Mouse (Mus musculus): ENCODE data around the gene Rab44.
"Not testable (repeated sequence)": the region's sequence is repeated elsewhere in the genome, so short reads cannot be mapped to it uniquely, and the experiment has no call there.

The Rab44 gene

DNA sequence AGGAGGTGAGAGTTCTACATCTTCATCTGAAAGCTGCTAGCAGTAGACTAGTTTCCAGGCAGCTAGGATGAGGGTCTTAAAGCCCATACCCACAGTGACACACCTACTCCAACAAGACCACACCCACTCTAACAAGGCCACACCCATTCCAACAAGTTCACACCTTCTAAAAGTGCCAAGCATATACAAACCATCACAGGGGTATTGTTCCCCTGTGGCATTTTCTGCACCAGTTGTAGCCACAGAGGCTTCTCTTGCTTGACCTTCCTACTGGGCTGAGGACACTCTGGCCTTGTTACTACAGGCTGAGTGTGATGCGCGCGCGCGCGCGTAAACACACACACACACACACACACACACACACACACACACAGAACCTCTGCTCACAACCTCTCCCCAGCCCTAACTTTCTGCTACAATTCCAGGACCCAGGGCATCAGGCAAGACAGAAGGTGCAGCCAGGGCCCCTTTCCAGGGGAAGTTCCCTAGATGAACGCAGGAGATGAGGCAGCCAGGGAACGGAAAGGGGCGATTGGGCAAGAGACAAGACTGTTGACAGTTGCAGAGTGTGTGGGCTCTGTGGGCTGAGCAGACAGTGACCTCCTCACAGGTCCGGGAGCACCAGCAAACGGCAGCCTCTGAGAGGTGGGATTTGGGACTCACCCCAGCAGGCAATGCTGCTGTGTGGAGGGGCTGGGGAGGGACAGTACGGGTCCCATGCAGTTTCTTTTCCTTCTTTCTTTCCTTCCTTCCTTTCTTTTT is at the start of gene Rab44:
Rab44 (plus strand) TSS at position 555 of the 762 bp plus-strand sequence.
- no peak for DNase-seq (ENCODE audit: low spot score in 2 of 2)

DNA sequence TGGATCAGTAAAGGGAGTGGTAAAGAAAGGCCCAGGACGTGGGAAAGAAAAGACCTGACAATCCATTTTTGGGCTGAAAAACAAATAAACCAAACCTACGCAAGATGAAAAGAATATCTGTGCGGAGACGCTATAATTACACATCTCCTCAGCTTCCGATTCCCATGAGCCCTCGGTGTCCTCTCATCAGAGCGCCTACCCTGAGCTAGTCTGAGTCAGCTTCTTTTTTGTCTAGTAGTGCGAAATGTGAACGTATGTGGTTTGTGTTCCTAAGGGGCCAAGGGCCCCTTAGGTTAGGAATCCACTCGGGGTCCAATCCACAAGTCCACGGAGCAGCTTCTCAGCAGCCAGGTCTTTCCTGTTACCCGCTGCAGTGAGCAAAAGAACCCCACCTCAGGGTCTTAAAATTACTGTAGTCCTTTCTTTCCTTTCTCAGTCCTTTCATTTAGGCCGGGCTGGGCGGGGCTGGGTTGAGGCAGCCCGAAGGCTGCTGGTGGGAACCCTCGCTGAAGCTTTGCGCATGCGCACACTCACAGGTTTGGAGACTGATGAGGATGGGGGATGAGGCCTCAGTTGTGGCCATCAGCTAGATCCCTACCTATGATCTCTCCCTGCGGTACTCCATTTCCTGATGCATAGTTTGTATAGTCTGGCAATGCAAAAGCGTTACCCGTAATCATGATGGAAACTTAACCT is 48.6 kb upstream of the Rab44 start:
- no peak for DNase-seq (ENCODE audit: low spot score in 2 of 2)

DNA sequence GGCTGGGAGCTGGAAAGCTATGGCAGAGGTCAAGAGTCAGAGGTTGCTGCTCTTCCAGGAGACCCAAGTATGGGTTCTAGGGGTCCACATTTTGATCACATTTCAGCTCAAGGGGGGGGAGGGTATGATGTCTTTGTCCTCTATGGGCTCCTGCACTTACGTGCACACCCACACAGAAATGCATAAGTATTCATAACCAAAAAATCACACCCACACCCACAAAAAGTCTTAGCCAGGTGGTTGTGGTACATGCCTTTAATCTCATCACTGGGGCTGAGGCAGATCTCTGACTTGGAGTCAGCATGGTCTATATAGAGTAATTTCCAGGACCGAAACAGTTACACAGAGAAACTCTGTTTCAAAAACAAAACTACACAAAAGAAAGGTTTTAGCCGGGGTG is 48.0 kb upstream of the Rab44 start:
- no peak for DNase-seq (ENCODE audit: low spot score in 2 of 2)

DNA sequence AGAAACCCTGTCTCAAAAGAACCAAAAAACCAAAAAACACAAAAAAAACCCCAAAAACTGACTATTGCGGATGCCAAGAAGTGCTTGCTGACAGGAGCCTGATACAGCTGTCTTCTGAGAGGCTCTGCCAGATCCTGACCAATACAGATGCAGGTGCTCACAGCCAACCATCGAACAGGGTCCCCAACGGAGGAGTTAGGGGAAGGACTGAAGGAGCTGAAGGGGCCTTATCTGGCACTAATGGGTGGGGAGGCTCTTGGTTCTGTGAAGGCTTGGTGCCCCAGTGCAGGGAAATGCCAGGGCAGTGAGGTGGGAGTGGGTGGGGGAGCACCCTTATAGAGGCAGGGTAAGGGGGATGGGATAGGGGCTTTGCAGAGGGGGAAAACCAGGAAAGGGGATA is 46.5 kb upstream of the Rab44 start:
- DNase-seq (ENCODE audit: low spot score in 2 of 2): not testable (repeated sequence)

DNA sequence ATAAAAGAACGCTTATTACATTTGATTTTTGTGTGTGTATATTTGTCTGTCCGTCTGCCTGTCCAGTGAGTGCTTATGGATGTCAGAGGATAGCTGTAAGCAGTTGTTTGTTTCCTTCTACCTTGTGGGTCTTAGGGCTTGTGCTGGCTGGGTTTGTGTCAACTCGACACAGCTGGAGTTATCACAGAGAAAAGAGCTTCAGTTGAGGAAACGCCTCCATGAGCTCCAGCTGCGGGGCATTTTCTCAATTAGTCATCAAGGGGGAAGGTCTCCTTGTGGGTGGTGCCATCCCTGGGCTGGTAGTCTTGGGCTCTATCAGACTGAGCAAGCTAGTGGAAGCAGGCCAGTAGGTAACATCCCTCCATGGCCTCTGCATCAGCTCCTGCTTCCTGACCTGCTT is 46.1 kb upstream of the Rab44 start:
- no peak for DNase-seq (ENCODE audit: low spot score in 2 of 2)

DNA sequence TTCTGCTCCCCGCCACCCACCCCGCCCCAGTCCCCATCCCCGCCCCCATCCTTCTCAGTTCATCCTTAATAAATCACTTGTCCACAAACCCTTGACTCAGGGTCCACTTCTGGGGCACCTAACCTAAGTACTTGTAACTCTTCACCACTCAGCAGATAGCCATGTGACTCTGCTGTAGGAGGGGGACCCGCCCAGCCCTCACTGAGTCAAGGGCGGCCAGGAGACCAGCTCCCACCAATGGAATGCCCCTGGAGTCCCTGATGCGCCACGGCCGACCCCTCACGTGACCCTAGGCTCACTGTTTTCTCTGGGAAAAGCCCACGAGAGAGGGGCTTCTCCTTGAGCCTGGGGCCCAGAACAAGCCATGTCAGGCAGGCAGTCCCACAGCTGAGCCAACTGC is 44.9 kb upstream of the Rab44 start:
- no peak for DNase-seq (ENCODE audit: low spot score in 2 of 2)

DNA sequence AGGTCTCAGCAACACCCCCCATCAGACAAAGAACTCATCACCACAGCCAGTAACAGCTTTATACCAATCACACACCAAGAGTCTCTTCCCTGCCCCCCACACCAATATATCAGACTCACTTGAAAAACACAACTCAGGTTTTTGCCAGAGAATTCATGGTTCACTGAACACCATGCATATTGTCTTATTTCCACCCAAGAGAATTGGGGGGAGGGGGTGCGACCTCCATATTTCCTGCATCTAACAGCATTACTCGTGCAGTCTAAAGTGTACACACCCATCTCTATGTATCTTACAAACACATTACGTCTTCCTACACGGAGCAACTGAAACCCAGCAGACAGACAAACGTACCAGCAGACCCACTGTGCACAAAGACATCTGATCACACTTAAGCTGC is 42.1 kb upstream of the Rab44 start:
- no peak for DNase-seq (ENCODE audit: low spot score in 2 of 2)

DNA sequence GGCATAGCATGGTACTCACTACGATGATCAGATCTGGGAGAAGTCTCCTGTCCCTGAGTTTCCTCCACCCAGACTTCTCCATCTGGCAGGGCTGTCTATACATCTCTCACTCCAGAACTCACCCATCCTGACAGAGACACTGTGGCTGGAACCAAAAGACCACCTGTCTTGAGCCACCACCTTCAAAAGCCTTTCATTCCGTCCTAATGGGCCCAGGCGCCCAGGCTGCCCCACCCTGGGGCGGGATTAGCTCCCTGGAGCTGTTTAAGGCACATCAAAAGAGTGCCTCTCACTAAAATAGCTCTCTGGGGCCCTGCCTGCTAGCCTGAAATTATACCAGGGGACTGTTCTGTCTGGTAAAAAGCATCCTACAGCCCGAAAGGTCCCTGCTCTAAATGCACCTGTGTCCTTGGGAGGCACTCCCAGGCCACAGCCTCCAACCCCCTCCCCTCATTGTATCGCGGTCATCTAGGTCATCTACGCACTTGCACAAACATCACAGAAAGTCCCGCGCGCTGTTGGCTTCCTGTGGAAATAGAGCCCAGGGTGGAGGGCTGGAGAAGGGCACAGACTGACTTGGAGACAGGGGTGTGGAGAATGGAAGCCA is 41.1 kb upstream of the Rab44 start:
- no peak for DNase-seq (ENCODE audit: low spot score in 2 of 2)

DNA sequence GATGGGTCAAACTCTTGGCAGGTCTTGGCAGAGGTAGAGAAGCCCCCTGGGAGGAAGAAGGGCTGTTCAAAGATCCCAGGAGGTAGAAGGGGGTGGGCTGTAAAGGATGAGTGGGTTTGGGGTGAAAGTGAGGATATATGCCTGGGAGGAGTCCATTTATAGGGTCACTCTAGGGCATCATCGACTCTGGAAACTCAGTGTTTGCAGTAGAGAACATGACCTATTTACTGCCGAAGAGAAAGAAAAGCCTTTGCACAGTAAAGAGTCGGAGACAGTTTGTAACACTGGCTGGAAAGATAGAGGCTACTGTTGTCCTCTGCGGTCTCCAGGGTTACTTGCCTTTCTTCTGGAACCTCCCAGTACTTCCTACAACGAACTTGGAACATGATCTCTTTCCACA is 40.6 kb upstream of the Rab44 start:
- DNase-seq (ENCODE audit: low spot score in 2 of 2): no peak

DNA sequence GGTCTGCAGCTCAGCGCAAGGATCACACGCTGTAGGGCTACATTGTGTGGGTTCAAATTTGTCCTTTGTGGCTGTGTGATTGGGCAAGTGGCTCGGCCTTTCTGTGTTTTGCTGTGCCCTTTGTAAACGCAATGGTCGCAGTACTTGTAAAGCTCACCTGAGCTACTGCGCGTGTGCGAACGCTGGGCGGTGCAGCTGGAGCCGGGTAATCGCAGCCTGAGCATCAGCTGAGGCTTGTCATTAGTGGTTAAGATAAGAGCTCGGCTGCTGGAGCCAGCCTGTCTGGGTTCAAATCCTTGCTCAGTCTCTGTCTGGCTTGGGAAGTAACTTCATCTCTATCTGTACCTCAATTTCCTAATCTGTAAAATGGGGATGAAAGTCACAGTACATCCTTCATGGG is 39.9 kb upstream of the Rab44 start:
- no peak for DNase-seq (ENCODE audit: low spot score in 2 of 2)

DNA sequence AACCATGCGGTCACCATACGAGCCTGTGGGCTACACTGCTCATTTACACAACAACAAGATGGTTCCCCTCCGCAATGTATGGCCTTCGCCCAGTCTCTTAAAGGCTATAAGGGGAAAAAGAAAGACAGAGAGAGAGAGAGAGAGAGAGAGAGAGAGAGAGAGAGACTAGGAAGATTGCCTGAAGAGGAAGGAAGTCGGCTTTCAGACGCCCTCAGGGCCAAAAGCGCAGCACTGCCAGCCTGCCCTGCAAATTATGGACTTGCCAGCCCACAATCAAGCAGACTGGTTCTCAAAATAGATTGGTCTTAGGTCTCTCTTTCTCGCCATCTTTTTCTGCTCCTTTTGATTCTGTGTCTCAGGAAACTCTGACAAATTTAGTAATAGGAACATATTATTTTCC is 37.7 kb upstream of the Rab44 start:
- no peak for DNase-seq (ENCODE audit: low spot score in 2 of 2)

DNA sequence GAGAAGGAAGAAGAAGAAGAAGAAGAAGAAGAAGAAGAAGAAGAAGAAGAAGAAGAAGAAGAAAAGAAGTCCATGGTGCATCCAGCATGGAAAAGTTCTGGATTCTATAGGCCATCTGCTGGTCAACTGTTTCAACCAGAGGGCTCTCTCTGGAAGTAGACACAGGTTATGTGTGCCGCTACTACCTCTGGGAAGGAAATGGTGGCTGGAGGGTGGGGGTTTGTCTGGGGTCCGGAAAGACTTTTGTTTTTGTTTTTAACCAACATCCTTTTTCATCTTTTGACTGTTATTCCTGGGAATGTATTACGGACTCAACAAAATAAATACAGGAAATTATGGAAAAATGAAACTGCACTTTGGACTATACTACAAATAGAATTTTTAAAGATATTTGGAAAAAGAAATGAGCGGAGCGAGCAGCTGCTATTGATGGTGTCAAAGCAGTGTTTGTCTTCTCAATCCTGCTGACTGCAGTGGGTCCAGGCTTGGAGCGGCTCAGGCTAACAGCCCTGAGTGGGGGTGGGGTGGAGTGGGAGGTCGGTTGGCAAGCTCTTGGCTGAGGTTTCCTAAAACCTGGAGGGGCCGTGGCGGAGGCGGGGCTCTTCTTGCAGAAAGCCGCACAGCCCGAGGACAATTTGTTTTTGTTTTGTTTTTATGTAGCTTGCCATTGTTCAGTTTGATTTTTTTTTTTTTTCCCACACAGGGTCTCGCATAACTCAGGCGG is 36.0 kb upstream of the Rab44 start:
- peak in 1 of 2 experiments; percentile 49 for DNase-seq (ENCODE audit: low spot score in 2 of 2)

DNA sequence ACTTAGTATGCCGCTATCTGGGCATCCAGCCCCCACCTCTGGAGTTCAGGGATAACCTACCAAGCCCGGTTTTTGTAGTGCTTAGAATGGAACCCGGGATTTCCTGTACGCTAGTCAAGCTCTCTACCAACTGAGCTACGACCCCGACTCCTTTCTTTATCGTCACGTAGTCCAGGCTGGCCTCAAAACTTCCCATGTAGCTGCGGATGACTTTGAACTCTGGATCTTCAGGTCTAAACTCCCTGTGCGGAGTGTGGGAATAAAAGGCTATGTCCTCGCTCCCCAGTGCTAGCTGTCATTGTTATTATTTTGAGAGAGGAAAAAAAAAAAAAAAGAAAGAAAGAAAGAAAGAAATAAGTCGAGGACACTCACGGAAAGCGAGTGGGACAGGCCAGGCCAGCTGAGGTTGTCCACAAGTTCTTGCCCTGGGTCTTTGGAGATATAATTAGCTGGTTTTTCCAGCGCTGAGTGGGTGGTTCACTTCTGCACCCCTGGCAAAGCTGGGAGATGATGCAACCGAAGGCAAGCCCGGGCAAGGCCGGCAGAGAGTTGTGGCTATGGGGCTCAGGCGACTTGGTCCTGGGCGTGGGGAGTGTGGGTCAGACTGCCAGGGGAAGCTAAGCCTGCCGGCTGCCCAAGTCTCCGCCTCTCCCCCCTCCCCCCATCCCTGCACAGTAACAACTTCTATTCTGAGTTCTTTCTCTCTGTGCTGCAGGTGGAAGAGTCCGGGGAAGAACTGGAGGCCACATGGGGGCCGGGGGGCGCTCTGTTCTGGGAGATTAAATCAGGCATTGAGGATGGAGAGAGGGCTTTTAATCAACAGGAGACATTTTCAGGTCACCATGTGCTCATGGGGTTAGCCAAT is 35.2 kb upstream of the Rab44 start:
- no peak for DNase-seq (ENCODE audit: low spot score in 2 of 2)

DNA sequence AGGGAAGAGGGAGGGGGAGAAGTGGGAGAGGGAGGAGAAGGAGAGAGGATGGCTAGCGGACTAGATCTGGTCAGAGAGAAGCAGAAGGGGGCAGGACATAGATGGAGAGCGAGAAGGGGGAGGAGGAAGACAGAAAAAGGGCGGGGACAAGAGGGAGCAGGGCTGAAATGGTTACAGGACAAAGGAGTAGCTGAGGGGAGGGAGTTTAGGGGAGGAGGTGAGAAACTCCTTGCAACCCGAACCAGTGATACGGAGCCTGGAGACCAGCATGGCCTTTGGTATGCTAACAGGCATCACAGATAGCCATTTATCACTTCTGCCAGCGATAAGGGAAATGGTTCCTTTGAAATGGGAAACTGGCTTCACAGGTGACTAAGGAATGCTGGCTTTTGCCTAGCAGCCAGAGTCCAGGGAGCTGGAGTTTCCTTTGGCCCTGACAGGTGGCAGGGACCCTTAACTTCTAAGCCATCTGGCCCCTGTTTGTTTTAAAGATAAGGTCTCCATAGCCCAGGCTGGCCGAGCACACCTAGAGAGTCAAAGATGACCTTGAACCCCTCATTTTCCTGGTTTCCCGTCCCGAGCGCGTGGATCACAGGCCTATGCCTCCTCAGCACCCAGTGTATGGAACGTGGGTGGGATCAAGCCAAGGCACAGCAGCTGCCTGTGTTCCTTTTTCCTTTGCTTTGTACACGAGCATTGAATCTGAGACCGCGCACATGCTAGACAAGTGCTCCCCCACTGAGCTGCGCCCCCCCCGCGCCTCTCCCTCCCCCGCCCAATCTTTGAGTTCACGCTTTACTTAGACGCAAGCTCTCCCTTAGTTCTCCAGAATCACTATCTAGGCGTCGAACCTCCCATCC is 33.0 kb upstream of the Rab44 start:
- DNase-seq (ENCODE audit: low spot score in 2 of 2): no peak

DNA sequence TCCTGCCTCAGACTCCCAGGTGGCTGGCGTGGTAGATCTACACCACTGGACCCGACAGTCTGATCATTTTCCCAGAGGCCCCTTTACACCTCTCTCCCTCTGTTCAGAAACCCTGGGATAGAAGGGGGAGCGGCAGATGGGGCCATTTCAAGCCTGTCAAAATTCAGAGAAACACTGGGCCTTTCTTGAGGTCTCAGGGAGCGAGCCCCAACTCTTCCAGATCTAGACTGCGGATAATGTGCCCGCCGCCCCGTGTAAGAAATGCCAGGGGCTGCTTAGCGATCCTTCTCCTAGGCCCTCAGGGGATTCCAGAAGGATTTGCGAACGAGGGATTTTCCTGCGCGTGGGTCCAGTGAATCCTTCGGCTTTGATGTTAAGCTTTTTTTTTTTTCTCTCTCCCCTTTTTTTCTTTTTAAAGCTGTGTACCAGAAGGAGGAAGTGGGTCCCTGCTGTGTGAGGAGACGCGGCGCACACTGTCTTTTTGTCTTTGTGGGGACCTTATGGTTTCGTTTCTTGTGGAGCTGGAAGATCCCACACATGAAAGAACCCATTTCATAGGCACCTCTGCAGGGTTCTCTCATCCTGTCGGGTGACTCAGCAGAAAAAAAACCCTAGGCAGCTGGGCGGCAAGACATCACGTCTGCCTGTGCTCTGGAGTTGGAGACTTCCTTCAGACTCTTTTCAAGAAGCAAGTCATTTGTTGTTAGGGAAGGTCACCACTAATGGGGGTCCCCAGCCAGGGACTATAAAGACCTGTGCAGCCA is 32.1 kb upstream of the Rab44 start:
- DNase-seq (ENCODE audit: low spot score in 2 of 2): no peak

DNA sequence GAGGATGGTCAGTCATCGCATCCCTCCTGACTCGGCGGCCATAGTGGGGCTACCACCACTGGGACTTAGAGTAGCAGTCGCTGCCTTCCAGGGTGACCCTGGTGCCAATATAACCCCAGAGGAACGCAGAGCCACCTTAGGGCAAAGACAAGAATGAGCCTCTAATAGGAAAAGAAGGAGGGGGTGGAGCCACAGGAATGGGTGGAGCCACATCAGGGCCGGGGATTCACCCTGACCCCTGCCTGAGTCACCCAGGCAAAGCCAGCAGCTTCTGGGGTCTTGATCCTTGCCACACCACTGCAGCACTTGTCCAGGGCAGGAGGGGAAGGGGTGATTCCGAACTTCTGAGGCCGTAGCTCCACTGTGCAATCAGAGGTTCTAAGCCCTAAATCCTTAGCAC is 30.4 kb upstream of the Rab44 start:
- no peak for DNase-seq (ENCODE audit: low spot score in 2 of 2)

DNA sequence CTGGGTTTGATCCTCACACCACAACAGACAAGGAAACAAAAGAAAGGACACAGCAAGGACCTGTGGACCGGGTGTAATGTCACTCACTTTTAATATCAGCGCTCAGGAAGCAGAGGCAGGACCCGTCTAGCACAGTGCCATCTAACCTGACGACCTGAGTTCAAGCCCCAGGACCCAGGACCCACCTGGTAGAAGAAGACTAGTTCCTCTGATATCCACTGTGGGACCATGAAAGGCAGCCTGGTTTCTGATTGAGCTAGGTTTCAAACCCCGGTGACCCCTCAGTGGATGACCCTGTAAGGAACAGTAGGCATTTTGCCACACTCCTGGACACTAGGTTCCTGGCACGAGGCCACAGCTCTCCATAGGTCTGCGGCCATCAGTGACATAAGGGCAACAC is 29.3 kb upstream of the Rab44 start:
- DNase-seq (ENCODE audit: low spot score in 2 of 2): no peak

DNA sequence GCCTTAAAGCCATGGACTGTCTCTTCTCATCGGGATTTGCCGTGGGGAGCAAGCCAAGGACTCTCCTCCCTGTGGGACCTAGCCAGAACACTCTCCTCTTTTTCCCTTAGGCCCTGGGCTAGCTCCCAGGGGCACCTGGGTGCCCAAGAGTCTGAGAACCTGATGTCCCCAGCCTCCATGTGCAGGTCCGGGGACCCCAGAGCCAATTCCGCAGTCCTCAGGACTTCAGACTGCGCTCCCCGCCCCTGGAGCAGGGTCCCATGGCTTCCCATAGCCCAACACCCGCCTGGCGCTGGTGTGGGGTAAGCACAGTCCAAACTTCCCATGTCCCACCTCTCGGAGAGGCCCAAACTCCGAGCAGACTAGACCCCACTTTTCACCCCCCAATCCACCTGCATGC is 28.7 kb upstream of the Rab44 start:
- no peak for DNase-seq (ENCODE audit: low spot score in 2 of 2)

DNA sequence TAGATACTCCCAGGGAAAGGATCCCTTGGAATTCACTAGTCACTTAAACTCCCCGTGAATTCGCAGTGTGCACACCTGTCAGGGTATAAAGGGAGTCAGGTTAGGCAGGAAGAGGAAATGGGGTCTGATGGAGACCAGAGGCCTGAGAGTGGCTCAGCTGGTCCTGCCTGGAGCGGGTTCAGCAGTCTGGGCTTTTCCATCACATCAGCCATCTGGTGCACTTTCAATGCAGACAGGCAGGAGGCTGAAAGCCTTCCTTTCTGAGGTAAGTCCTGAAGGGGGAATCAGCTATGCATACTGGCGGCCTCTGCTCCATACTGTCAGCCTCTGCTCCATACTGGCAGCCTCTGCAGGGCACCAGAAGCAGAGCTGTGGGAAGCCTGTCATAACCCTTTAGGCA is 27.0 kb upstream of the Rab44 start:
- no peak for DNase-seq (ENCODE audit: low spot score in 2 of 2)

DNA sequence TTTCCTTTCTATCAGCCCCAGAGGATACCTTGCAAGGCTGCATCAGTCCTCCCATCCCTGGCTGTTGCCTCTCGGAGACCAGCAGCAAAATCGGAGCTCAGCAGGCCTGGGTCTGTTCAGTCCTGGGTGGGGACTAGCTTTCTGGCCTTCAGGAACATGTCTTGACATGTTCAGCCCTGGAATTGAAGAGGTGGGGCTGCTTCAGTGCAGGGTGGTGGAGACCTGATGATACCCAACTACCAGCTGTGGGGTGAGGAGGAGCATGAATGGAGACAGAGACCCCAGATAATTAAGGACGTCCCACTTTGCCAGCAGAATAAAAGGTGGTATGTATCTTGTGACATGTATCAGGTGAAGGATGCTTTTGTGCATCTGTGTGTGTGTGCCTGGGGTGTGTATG is 23.2 kb upstream of the Rab44 start, which contains the start of gene Cdkn1a:
Cdkn1a (plus strand) TSS at position 201 of the 400 bp plus-strand sequence.
- DNase-seq (ENCODE audit: low spot score in 2 of 2): no peak

Measured in cerebellum, postnatal 4 days (tissue).